17 mouse cellular contexts compared by ENCODE assay signal in genomic region chr2:65483434-65483833, GRCm38 (mm10).
A peak's percentile ranks its signal among the peaks of the same experiment; 100 is the strongest.
DNase-seq lines count a peak whose midpoint lies in the region; ATAC-seq lines count a peak whose summit lies in the region.
"Had no signal": no experiment of that assay in that cellular context is flagged by ENCODE, and none has a peak within 500 bp of the region (broad histone marks: within the 10 kb centered on the region; RNA-seq: fewer than 3 reads in every experiment).

No protein-coding gene starts in this region.

- H3K4me3 ChIP-seq in heart, embryonic 15.5 days = no peak overlapping the region
- no peak overlapping the region for H3K4me3 ChIP-seq in lung, embryonic 16.5 days (ENCODE audit: low read length)
- no peak overlapping the region for H3K4me3 ChIP-seq in midbrain, embryonic 15.5 days
- H3K4me3 ChIP-seq: embryonic facial prominence, embryonic 13.5 days; forebrain, embryonic 12.5 days; hindbrain, embryonic 15.5 days; limb, embryonic 12.5 days; liver, embryonic 15.5 days; neural tube, embryonic 12.5 days had no signal

- ATAC-seq in heart, embryonic 15.5 days (replicated peaks; ENCODE audit: insufficient number of reproducible peaks, insufficient read depth, low FRiP score, low read depth) = 0 out of 2 replicates have a peak, but pooled peaks have one; percentile 35
- peak; percentile 45; the same call in 1 of the 2 replicates for ATAC-seq in lung, embryonic 16.5 days (ENCODE audit: low read depth)
- no peak for ATAC-seq in midbrain, embryonic 15.5 days (replicated peaks)
- ATAC-seq: intestine, postnatal 0 days had no signal

- no peaks in the 10 kb centered on the region for H3K27me3 ChIP-seq in heart, embryonic 15.5 days
- no peaks in the 10 kb centered on the region for H3K27me3 ChIP-seq in lung, embryonic 16.5 days (ENCODE audit: control insufficient read depth, insufficient read depth, low read depth, low read length)
- no peaks in the 10 kb centered on the region for H3K27me3 ChIP-seq in midbrain, embryonic 15.5 days (replicated peaks)
- H3K27me3 ChIP-seq: embryonic facial prominence, embryonic 13.5 days; forebrain, embryonic 12.5 days; hindbrain, embryonic 15.5 days; limb, embryonic 12.5 days; liver, embryonic 15.5 days; neural tube, embryonic 12.5 days had no signal

- 59% methylated on average over 3 of the region's 3 CpGs for WGBS in heart, embryonic 15.5 days
- 48% methylated on average over 3 of the region's 3 CpGs for WGBS in lung, embryonic 16.5 days
- WGBS in midbrain, embryonic 15.5 days = 86% methylated on average over 3 of the region's 3 CpGs

- H3K27ac ChIP-seq in heart, embryonic 15.5 days = no peak overlapping the region
- H3K27ac ChIP-seq in lung, embryonic 16.5 days (ENCODE audit: low read length) = no peak overlapping the region
- H3K27ac ChIP-seq in midbrain, embryonic 15.5 days = no peak overlapping the region
- H3K27ac ChIP-seq: embryonic facial prominence, embryonic 13.5 days; forebrain, embryonic 12.5 days; hindbrain, embryonic 15.5 days; limb, embryonic 12.5 days; liver, embryonic 15.5 days; neural tube, embryonic 12.5 days had no signal

- no peak overlapping the region for H3K4me2 ChIP-seq in heart, embryonic 15.5 days
- H3K4me2 ChIP-seq in lung, embryonic 16.5 days (ENCODE audit: low read depth, low read length) = no peak overlapping the region
- no peak overlapping the region for H3K4me2 ChIP-seq in midbrain, embryonic 15.5 days
- H3K4me2 ChIP-seq: embryonic facial prominence, embryonic 13.5 days; forebrain, embryonic 12.5 days; hindbrain, embryonic 15.5 days; limb, embryonic 12.5 days; liver, embryonic 15.5 days; neural tube, embryonic 12.5 days had no signal

- H3K4me1 ChIP-seq in heart, embryonic 15.5 days (replicated peaks) = no peaks in the 10 kb centered on the region
- H3K4me1 ChIP-seq in lung, embryonic 16.5 days (replicated peaks; ENCODE audit: control insufficient read depth, insufficient read depth, low read length) = no peaks in the 10 kb centered on the region
- H3K4me1 ChIP-seq in midbrain, embryonic 15.5 days = no peaks in the 10 kb centered on the region
- H3K4me1 ChIP-seq: embryonic facial prominence, embryonic 13.5 days; forebrain, embryonic 12.5 days; hindbrain, embryonic 15.5 days; liver, embryonic 15.5 days; neural tube, embryonic 12.5 days had no signal

- no peaks in the 10 kb centered on the region for H3K36me3 ChIP-seq in heart, embryonic 15.5 days
- H3K36me3 ChIP-seq in lung, embryonic 16.5 days (ENCODE audit: control insufficient read depth, insufficient read depth, low read length) = no peaks in the 10 kb centered on the region
- peaks cover 28% of the 10 kb centered on the region for H3K36me3 ChIP-seq in midbrain, embryonic 15.5 days (replicated peaks)
- H3K36me3 ChIP-seq: embryonic facial prominence, embryonic 13.5 days; limb, embryonic 12.5 days; liver, embryonic 15.5 days had no signal

- no peak for DNase-seq in heart, adult 9 months (ENCODE audit: low spot score in 2 of 2)
- DNase-seq in lung, adult 18-20 months = no peak
- DNase-seq in NIH3T3 (ENCODE audit: low read depth) = peak; percentile 56
- DNase-seq in telencephalon, adult 2 months (ENCODE audit: low read depth, low spot score) = peak; percentile 44
- DNase-seq: cerebellum, adult 18-20 months; gastrocnemius, postnatal 10 days; heart, postnatal 14 days had no signal

- H3K9ac ChIP-seq in heart, embryonic 15.5 days = no peak overlapping the region
- H3K9ac ChIP-seq in lung, embryonic 16.5 days (ENCODE audit: low read length) = no peak overlapping the region
- H3K9ac ChIP-seq in midbrain, embryonic 15.5 days = no peak overlapping the region
- H3K9ac ChIP-seq: embryonic facial prominence, embryonic 13.5 days; forebrain, embryonic 12.5 days; hindbrain, embryonic 15.5 days; limb, embryonic 12.5 days; liver, embryonic 15.5 days; neural tube, embryonic 12.5 days had no signal

- no peaks in the 10 kb centered on the region for H3K9me3 ChIP-seq in heart, embryonic 15.5 days (replicated peaks)
- H3K9me3 ChIP-seq in lung, embryonic 16.5 days (ENCODE audit: control insufficient read depth, low read length) = no peaks in the 10 kb centered on the region
- no peaks in the 10 kb centered on the region for H3K9me3 ChIP-seq in midbrain, embryonic 15.5 days
- H3K9me3 ChIP-seq: embryonic facial prominence, embryonic 13.5 days; forebrain, embryonic 12.5 days; hindbrain, embryonic 15.5 days; limb, embryonic 12.5 days; liver, embryonic 15.5 days; neural tube, embryonic 12.5 days had no signal

Comparison
In these comparisons a context has a peak if more than half of its experiments do, and no peak if none do; other contexts are left out.
1. DNase-seq: peak in NIH3T3 (single experiment) and telencephalon, adult 2 months (single experiment); none in heart, adult 9 months (0 of 2) and lung, adult 18-20 months (0 of 2).